Mouse (Mus musculus): ENCODE measurements around the gene Nup85. TPM values are rescaled to one million over a fixed set of nuclear protein-coding genes. Genes with fewer than 3 reads are reported as not detected.

The Nup85 gene
- polyA plus RNA-seq, 1 experiment from 2014 or later: 186 TPM

DNA sequence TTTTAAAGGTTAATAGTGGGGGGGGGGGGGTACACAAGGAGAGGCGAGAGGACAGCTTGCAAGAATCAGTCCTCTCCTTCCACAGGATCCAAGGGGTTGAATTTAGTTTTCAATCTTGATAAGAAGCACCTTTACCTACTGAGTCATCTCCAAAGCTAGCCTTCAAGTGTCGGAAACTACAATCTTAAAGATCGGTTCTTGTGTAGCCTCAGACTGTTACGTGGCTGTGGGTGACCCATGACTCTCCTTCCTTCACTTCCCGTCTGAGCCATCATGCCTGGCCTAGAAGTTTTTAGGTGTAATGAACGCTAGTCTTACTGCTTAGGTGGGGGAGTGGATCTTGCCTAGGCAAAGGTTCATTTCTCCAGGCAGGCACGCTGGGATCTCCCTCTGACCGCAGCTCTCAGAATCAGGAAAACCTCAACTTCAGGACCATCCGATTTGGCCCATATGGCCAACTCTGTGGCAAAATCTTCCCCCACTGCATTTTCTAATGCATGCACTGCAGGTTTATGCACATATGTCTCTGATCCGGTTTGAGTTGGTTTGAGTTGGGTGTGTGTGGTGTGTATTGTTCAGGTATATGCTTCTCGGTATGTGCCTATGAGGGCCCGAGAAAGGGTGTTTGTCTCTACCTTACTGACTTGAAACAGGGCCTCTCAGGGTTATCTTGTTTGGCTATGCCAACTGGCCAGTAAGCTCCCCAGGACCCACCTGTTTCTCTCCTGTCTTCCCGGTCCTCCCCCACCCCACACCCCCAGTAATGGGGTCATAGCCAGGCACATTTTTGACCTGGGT, 65.7 kb downstream of the Nup85 start:
- no peaks in the 10 kb centered on the region for H3K36me3 ChIP-seq
- H3K4me1 ChIP-seq: peaks cover 9% of the 10 kb centered on the region
- no peaks in the 10 kb centered on the region for H3K9me3 ChIP-seq
- no peak for ATAC-seq (ENCODE audit: low FRiP score, low read depth)
- WGBS: 88% methylated on average over 13 of the region's 13 CpGs
- H3K4me2 ChIP-seq (replicated peaks): no peak overlapping the region
- H3K4me3 ChIP-seq: no peak overlapping the region
- H3K27me3 ChIP-seq: no peaks in the 10 kb centered on the region
- H3K9ac ChIP-seq: no peak overlapping the region
- no peak overlapping the region for H3K27ac ChIP-seq

DNA sequence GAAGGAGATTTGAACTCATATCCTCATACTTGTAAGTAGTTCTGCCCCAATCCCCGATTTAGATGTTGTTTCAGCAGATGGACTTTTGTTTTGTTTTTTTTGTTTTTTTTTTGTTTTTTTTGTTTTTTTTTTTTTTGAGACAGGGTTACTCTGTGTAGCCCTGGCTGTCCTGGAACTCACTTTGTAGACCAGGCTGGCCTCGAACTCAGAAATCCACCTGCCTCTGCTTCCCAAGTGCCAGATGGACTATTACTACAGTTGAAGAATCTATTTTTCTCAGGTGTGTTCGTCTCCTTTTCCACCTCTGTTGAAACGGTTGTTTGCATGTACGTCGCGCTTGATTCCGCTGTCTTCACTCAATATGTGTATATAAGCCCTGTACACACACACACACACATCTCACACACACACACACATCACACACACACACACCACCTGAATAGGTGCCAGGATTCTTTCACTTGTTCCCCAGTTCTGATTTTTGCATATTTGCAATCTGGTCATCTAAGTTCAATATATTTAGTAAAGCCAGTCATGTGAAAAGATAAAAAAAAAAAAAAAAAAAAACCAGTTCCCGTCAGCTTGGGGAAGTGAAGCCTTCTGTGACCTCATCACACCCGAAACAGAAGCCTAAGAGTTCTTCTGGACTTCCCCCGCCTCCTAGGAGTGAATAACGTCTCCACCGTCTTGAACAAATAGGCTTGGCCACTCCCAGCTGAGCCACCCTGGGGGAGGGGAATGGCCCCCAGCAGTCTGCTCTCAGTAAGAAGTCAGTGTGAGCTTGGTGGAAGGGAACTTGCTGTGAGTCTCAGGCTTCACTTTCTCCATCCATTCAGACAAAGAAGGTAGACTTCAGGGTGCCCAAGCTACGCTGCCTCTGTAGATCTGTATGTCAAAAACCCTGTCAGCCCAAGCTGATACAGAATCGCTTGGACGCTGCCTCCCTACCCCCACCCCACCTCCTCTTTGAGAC, 66.6 kb downstream of the Nup85 start:
- 56% methylated on average over 16 of the region's 16 CpGs for WGBS
- Histone ChIP-seq H3K9ac (no peak overlapping the region), H3K4me2 (replicated peaks) (no peak overlapping the region), H3K27me3 (no peaks in the 10 kb centered on the region), H3K9me3 (no peaks in the 10 kb centered on the region), H3K36me3 (no peaks in the 10 kb centered on the region), H3K27ac (no peak overlapping the region), H3K4me1 (peaks cover 9% of the 10 kb centered on the region), H3K4me3 (no peak overlapping the region)
- ATAC-seq (ENCODE audit: low FRiP score, low read depth): no peak

DNA sequence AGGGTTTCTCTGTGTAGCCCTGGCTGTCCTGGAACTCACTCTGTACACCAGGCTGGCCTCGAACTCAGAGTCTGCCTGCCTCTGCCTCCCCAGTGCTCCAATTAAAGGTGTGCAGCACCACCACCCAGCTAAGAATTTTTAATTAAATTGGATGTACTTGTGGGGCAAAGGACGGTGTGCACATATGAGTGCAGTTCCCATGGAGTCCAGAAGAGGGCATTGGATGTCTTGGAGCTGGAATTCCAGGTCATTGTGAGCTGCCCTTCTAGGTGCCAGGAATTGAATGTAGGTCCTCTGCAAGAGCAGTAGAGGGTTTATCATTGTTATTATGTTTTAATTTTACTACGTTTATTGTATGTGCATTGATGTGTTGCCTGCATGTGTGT, 67.3 kb downstream of the Nup85 start:
- Histone ChIP-seq H3K27me3 (no peaks in the 10 kb centered on the region), H3K36me3 (no peaks in the 10 kb centered on the region), H3K9me3 (no peaks in the 10 kb centered on the region), H3K27ac (no peak overlapping the region), H3K4me1 (peaks cover 9% of the 10 kb centered on the region), H3K4me2 (replicated peaks) (no peak overlapping the region), H3K9ac (no peak overlapping the region), H3K4me3 (no peak overlapping the region)
- WGBS: 17% methylated on average over 3 of the region's 3 CpGs
- no peak for ATAC-seq (ENCODE audit: low FRiP score, low read depth)

GRCm38 (mm10) chr11:115632247-115632646, 68.0 kb downstream of the Nup85 start:
- H3K27me3 ChIP-seq: no peaks in the 10 kb centered on the region
- H3K4me3 ChIP-seq: no peak overlapping the region
- 71% methylated on average over 7 of the region's 7 CpGs for WGBS
- H3K4me1 ChIP-seq: peaks cover 3% of the 10 kb centered on the region
- H3K9me3 ChIP-seq: no peaks in the 10 kb centered on the region
- ATAC-seq (ENCODE audit: low FRiP score, low read depth): no peak
- no peak overlapping the region for H3K9ac ChIP-seq
- H3K27ac ChIP-seq: no peak overlapping the region
- no peaks in the 10 kb centered on the region for H3K36me3 ChIP-seq
- no peak overlapping the region for H3K4me2 ChIP-seq (replicated peaks)

- Histone ChIP-seq H3K27me3 (no peaks in the 10 kb centered on the region), H3K4me2 (replicated peaks) (no peak overlapping the region), H3K9me3 (no peaks in the 10 kb centered on the region), H3K27ac (no peak overlapping the region), H3K4me3 (no peak overlapping the region), H3K9ac (no peak overlapping the region), H3K4me1 (no peaks in the 10 kb centered on the region), H3K36me3 (no peaks in the 10 kb centered on the region)
- ATAC-seq (ENCODE audit: low FRiP score, low read depth): no peak
- WGBS: 86% methylated on average over 10 of the region's 10 CpGs
These were observed 68.6 kb downstream of the Nup85 start for GRCm38 (mm10) chr11:115632862-115633261.

Other genes starting within 250 kb of the Nup85 start
- gene Ush1g, start 242.4 kb upstream of the Nup85 start, polyA plus RNA-seq (2015; fragmentation: Nextera tagmentation; extraction: Ambion mirVana): not detected in 2 replicates
- not detected in 2 replicates for gene Otop3, start 229.7 kb upstream of the Nup85 start, polyA plus RNA-seq (2015; fragmentation: Nextera tagmentation; extraction: Ambion mirVana)
- 2.4 and 3.2 TPM in 2 replicates for gene Hid1, start 196.7 kb upstream of the Nup85 start, polyA plus RNA-seq (2015; fragmentation: Nextera tagmentation; extraction: Ambion mirVana)
- gene Cdr2l, start 182.5 kb upstream of the Nup85 start, polyA plus RNA-seq (2015; fragmentation: Nextera tagmentation; extraction: Ambion mirVana): 11.3 and 11.4 TPM in 2 replicates
- 174 and 178 TPM in 2 replicates for gene Mrpl58, start 160.7 kb upstream of the Nup85 start, polyA plus RNA-seq (2015; fragmentation: Nextera tagmentation; extraction: Ambion mirVana)
- gene Atp5h, start 144.5 kb upstream of the Nup85 start, polyA plus RNA-seq (2015; fragmentation: Nextera tagmentation; extraction: Ambion mirVana): 942 TPM in 2 replicates
- gene Kctd2, start 144.3 kb upstream of the Nup85 start, polyA plus RNA-seq (2015; fragmentation: Nextera tagmentation; extraction: Ambion mirVana): 16.1 and 17.4 TPM in 2 replicates
- gene Trim80, start 123.9 kb upstream of the Nup85 start, polyA plus RNA-seq (2015; fragmentation: Nextera tagmentation; extraction: Ambion mirVana): 0.08 TPM in 1 of 2 replicates, not detected in the other
- gene Slc16a5, start 102.0 kb upstream of the Nup85 start, polyA plus RNA-seq (2015; fragmentation: Nextera tagmentation; extraction: Ambion mirVana): 0.15 and 0.19 TPM in 2 replicates
- gene Armc7, start 88.8 kb upstream of the Nup85 start, polyA plus RNA-seq (2015; fragmentation: Nextera tagmentation; extraction: Ambion mirVana): 9.3 and 10.2 TPM in 2 replicates
- 65.4 and 75.4 TPM in 2 replicates for gene Nt5c, start 72.6 kb upstream of the Nup85 start, polyA plus RNA-seq (2015; fragmentation: Nextera tagmentation; extraction: Ambion mirVana)
- gene Jpt1, start 50.0 kb upstream of the Nup85 start, polyA plus RNA-seq (2015; fragmentation: Nextera tagmentation; extraction: Ambion mirVana): 557 and 558 TPM in 2 replicates
- gene Sumo2, start 28.2 kb upstream of the Nup85 start, polyA plus RNA-seq (2015; fragmentation: Nextera tagmentation; extraction: Ambion mirVana): 1,169 and 1,249 TPM in 2 replicates
- 91.6 and 93.5 TPM in 2 replicates for gene Mrps7, start 39.5 kb downstream of the Nup85 start, polyA plus RNA-seq (2015; fragmentation: Nextera tagmentation; extraction: Ambion mirVana)
- 18.1 and 20.9 TPM in 2 replicates for gene Gga3, start 39.6 kb downstream of the Nup85 start, polyA plus RNA-seq (2015; fragmentation: Nextera tagmentation; extraction: Ambion mirVana)
- 18.8 and 19.8 TPM in 2 replicates for gene Mif4gd, start 48.5 kb downstream of the Nup85 start, polyA plus RNA-seq (2015; fragmentation: Nextera tagmentation; extraction: Ambion mirVana)
- 28.5 and 30.2 TPM in 2 replicates for gene Slc25a19, start 63.9 kb downstream of the Nup85 start, polyA plus RNA-seq (2015; fragmentation: Nextera tagmentation; extraction: Ambion mirVana)
- gene Grb2, start 144.2 kb downstream of the Nup85 start, polyA plus RNA-seq (2015; fragmentation: Nextera tagmentation; extraction: Ambion mirVana): 96.5 and 102 TPM in 2 replicates
- 22.7 and 31.9 TPM in 2 replicates for gene Tmem94, start 201.0 kb downstream of the Nup85 start, polyA plus RNA-seq (2015; fragmentation: Nextera tagmentation; extraction: Ambion mirVana)
- gene Caskin2, start 249.2 kb downstream of the Nup85 start, polyA plus RNA-seq (2015; fragmentation: Nextera tagmentation; extraction: Ambion mirVana): 15.5 and 19.4 TPM in 2 replicates